Mouse (Mus musculus): ENCODE measurements around the gene Cacna2d2. TPM values are rescaled to one million over a fixed set of nuclear protein-coding genes. Genes with fewer than 3 reads are reported as not detected.
"Not testable (repeated sequence)": the region's sequence is repeated elsewhere in the genome, so short reads cannot be mapped to it uniquely, and the experiment has no call there.

Gene Cacna2d2
- polyA plus RNA-seq, 1 experiment from 2014 or later = 0.35 TPM

- H3K36me3 ChIP-seq (ENCODE audit: control insufficient read depth, insufficient read depth, low read length) = peaks cover 42% of the 10 kb centered on the region
- peak overlapping the region; percentile 71 for H3K9ac ChIP-seq (ENCODE audit: low read length)
- WGBS = 0% methylated on average over 23 of the region's 23 CpGs
- peak; percentile 29 for ATAC-seq (replicated peaks; ENCODE audit: low FRiP score, low TSS enrichment, low read depth)
- peak overlapping the region; percentile 70 for H3K4me3 ChIP-seq (ENCODE audit: low read depth, low read length)
- peak overlapping the region; percentile 80 for H3K27ac ChIP-seq (ENCODE audit: low read depth)
- DNase-seq (ENCODE audit: low spot score) = no peak
- no peaks in the 10 kb centered on the region for H3K9me3 ChIP-seq (ENCODE audit: control insufficient read depth, low read length)
- H3K4me1 ChIP-seq (replicated peaks; ENCODE audit: control insufficient read depth, insufficient read depth, low read length) = peaks cover 29% of the 10 kb centered on the region
- H3K4me2 ChIP-seq (ENCODE audit: low read length) = peak overlapping the region; percentile 95
- no peaks in the 10 kb centered on the region for H3K27me3 ChIP-seq (replicated peaks; ENCODE audit: control insufficient read depth, insufficient read depth, low read length)
Observed at GRCm38 (mm10) chr9:107569270-107569669, 169.9 kb downstream of the Cacna2d2 start.

DNA sequence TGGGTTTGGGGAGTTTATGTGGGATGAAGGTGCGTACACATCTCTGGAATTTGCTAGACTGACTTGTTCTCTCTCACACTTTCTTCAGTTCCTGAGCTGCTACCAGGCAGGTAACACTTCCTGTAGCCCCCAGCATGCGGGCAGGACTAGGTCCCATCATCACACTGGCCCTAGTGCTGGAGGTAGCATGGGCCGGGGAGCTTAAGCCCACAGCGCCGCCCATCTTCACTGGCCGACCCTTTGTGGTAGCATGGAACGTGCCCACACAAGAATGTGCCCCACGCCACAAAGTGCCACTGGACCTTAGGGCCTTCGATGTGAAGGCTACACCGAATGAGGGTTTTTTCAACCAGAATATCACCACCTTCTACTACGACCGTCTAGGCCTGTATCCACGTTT, 170.6 kb downstream of the Cacna2d2 start:
- DNase-seq (ENCODE audit: low spot score) = no peak
- WGBS = 42% methylated on average over 13 of the region's 13 CpGs
- H3K27me3 ChIP-seq (replicated peaks; ENCODE audit: control insufficient read depth, insufficient read depth, low read length) = no peaks in the 10 kb centered on the region
- H3K4me3 ChIP-seq (ENCODE audit: low read depth, low read length) = peak overlapping the region; percentile 70
- H3K4me1 ChIP-seq (replicated peaks; ENCODE audit: control insufficient read depth, insufficient read depth, low read length) = peaks cover 29% of the 10 kb centered on the region
- peak overlapping the region; percentile 80; the same call in 1 of the 2 replicates for H3K27ac ChIP-seq (ENCODE audit: low read depth)
- ATAC-seq (replicated peaks; ENCODE audit: low FRiP score, low TSS enrichment, low read depth) = no peak
- peak overlapping the region; percentile 95 for H3K4me2 ChIP-seq (ENCODE audit: low read length)
- H3K9me3 ChIP-seq (ENCODE audit: control insufficient read depth, low read length) = no peaks in the 10 kb centered on the region
- peaks cover 39% of the 10 kb centered on the region for H3K36me3 ChIP-seq (ENCODE audit: control insufficient read depth, insufficient read depth, low read length)
- peak overlapping the region; percentile 71 for H3K9ac ChIP-seq (ENCODE audit: low read length)

GRCm38 (mm10) chr9:107570845-107571244, 171.4 kb downstream of the Cacna2d2 start:
- Histone ChIP-seq H3K9me3 (ENCODE audit: control insufficient read depth, low read length) (no peaks in the 10 kb centered on the region), H3K4me3 (ENCODE audit: low read depth, low read length) (peak overlapping the region; percentile 70; the same call in 1 of the 2 replicates), H3K9ac (ENCODE audit: low read length) (no peak overlapping the region; the same call in 1 of the 2 replicates), H3K27me3 (replicated peaks; ENCODE audit: control insufficient read depth, insufficient read depth, low read length) (no peaks in the 10 kb centered on the region), H3K27ac (ENCODE audit: low read depth) (no peak overlapping the region), H3K4me2 (ENCODE audit: low read length) (peak overlapping the region; percentile 95), H3K4me1 (replicated peaks; ENCODE audit: control insufficient read depth, insufficient read depth, low read length) (peaks cover 29% of the 10 kb centered on the region), H3K36me3 (ENCODE audit: control insufficient read depth, insufficient read depth, low read length) (peaks cover 39% of the 10 kb centered on the region)
- WGBS = 84% methylated on average over 21 of the region's 21 CpGs
- DNase-seq (ENCODE audit: low spot score) (no peak), ATAC-seq (replicated peaks; ENCODE audit: low FRiP score, low TSS enrichment, low read depth) (no peak)

- peaks cover 39% of the 10 kb centered on the region for H3K36me3 ChIP-seq (ENCODE audit: control insufficient read depth, insufficient read depth, low read length)
- no peaks in the 10 kb centered on the region for H3K9me3 ChIP-seq (ENCODE audit: control insufficient read depth, low read length)
- no peak overlapping the region for H3K4me3 ChIP-seq (ENCODE audit: low read depth, low read length)
- no peak overlapping the region for H3K27ac ChIP-seq (ENCODE audit: low read depth)
- no peak overlapping the region for H3K4me2 ChIP-seq (ENCODE audit: low read length)
- no peak for DNase-seq (ENCODE audit: low spot score)
- H3K27me3 ChIP-seq (replicated peaks; ENCODE audit: control insufficient read depth, insufficient read depth, low read length) = no peaks in the 10 kb centered on the region
- H3K4me1 ChIP-seq (replicated peaks; ENCODE audit: control insufficient read depth, insufficient read depth, low read length) = peaks cover 29% of the 10 kb centered on the region
- ATAC-seq (replicated peaks; ENCODE audit: low FRiP score, low TSS enrichment, low read depth) = no peak
- 90% methylated on average over 22 of the region's 22 CpGs for WGBS
- H3K9ac ChIP-seq (ENCODE audit: low read length) = no peak overlapping the region
Observed at GRCm38 (mm10) chr9:107571534-107572326, 172.3 kb downstream of the Cacna2d2 start.

DNA sequence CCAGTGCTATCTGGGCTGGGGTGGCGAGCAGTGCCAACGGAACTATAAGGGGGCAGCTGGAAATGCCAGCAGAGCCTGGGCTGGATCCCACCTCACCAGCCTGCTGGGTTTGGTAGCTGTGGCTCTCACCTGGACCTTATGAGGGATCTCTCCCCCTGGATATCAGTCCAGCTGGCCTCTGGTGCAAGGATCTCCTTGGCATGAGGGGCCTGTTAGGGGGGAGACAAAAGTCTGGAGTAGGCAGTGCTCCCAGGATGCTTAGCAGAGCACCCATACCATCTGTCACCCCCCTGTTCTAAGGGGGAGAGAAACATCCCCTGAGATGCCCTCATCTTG, 172.9 kb downstream of the Cacna2d2 start:
- no peaks in the 10 kb centered on the region for H3K27me3 ChIP-seq (replicated peaks; ENCODE audit: control insufficient read depth, insufficient read depth, low read length)
- ATAC-seq (replicated peaks; ENCODE audit: low FRiP score, low TSS enrichment, low read depth) (no peak), DNase-seq (ENCODE audit: low spot score) (no peak)
- H3K4me1 ChIP-seq (replicated peaks; ENCODE audit: control insufficient read depth, insufficient read depth, low read length) = peaks cover 32% of the 10 kb centered on the region
- H3K27ac ChIP-seq (ENCODE audit: low read depth) = no peak overlapping the region
- peaks cover 39% of the 10 kb centered on the region for H3K36me3 ChIP-seq (ENCODE audit: control insufficient read depth, insufficient read depth, low read length)
- H3K9me3 ChIP-seq (ENCODE audit: control insufficient read depth, low read length) = no peaks in the 10 kb centered on the region
- H3K9ac ChIP-seq (ENCODE audit: low read length) = no peak overlapping the region
- WGBS = 100% methylated on average over 2 of the region's 2 CpGs
- no peak overlapping the region for H3K4me2 ChIP-seq (ENCODE audit: low read length)
- H3K4me3 ChIP-seq (ENCODE audit: low read depth, low read length) = no peak overlapping the region

DNA sequence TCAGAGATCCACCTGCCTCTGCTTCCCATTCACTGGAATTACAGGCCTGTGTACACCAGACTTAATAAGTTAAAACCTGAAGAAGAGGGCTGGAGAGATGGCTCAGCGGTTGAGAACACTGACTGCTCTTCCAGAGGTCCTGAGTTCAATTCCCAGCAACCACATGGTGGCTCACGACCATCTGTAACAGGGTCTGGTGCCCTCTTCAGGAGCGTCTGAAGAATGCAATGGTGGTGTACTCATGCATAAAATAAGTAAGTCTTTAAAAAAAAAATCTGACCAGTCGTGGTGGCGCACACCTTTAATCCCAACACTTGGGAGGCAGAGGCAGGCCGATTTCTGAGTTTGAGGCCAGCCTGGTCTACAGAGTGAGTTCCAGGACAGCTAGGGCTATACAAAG, 174.4 kb downstream of the Cacna2d2 start:
- H3K27me3 ChIP-seq (replicated peaks; ENCODE audit: control insufficient read depth, insufficient read depth, low read length); ATAC-seq (replicated peaks; ENCODE audit: low FRiP score, low TSS enrichment, low read depth); H3K9me3 ChIP-seq (ENCODE audit: control insufficient read depth, low read length); H3K4me2 ChIP-seq (ENCODE audit: low read length); DNase-seq (ENCODE audit: low spot score); H3K4me3 ChIP-seq (ENCODE audit: low read depth, low read length); H3K27ac ChIP-seq (ENCODE audit: low read depth); H3K9ac ChIP-seq (ENCODE audit: low read length): not testable (repeated sequence)
- peaks cover 39% of the 10 kb centered on the region for H3K36me3 ChIP-seq (ENCODE audit: control insufficient read depth, insufficient read depth, low read length)
- peaks cover 25% of the 10 kb centered on the region for H3K4me1 ChIP-seq (replicated peaks; ENCODE audit: control insufficient read depth, insufficient read depth, low read length)
- WGBS = 82% methylated on average over 6 of the region's 6 CpGs

GRCm38 (mm10) chr9:107575579-107576356, 176.4 kb downstream of the Cacna2d2 start:
- peaks cover 36% of the 10 kb centered on the region for H3K36me3 ChIP-seq (ENCODE audit: control insufficient read depth, insufficient read depth, low read length)
- WGBS = 74% methylated on average over 14 of the region's 14 CpGs
- peak overlapping the region; percentile 66 for H3K27ac ChIP-seq (ENCODE audit: low read depth)
- ATAC-seq (replicated peaks; ENCODE audit: low FRiP score, low TSS enrichment, low read depth) = peak; percentile 72
- no peak overlapping the region for H3K9ac ChIP-seq (ENCODE audit: low read length)
- H3K4me3 ChIP-seq (ENCODE audit: low read depth, low read length) = no peak overlapping the region
- H3K4me2 ChIP-seq (ENCODE audit: low read length) = no peak overlapping the region
- no peaks in the 10 kb centered on the region for H3K27me3 ChIP-seq (replicated peaks; ENCODE audit: control insufficient read depth, insufficient read depth, low read length)
- no peaks in the 10 kb centered on the region for H3K9me3 ChIP-seq (ENCODE audit: control insufficient read depth, low read length)
- peaks cover 16% of the 10 kb centered on the region for H3K4me1 ChIP-seq (replicated peaks; ENCODE audit: control insufficient read depth, insufficient read depth, low read length)
- DNase-seq (ENCODE audit: low spot score) = no peak

GRCm38 (mm10) chr9:107576357-107577107, 177.1 kb downstream of the Cacna2d2 start, which contains the start of gene Hyal1:
Gene Hyal1 (plus strand): TSS chr9:107576927.
- peaks cover 8% of the 10 kb centered on the region for H3K4me1 ChIP-seq (replicated peaks; ENCODE audit: control insufficient read depth, insufficient read depth, low read length)
- 21% methylated on average over 16 of the region's 16 CpGs for WGBS

More at GRCm38 (mm10) chr9:107576357-107577107, 177.1 kb downstream of the Cacna2d2 start, which contains the start of gene Hyal1:
- Histone ChIP-seq H3K27me3 (replicated peaks; ENCODE audit: control insufficient read depth, insufficient read depth, low read length) (no peaks in the 10 kb centered on the region), H3K4me2 (ENCODE audit: low read length) (peak within 1 kb of the TSS; percentile 55), H3K9ac (ENCODE audit: low read length) (peak within 1 kb of the TSS; percentile 44), H3K36me3 (ENCODE audit: control insufficient read depth, insufficient read depth, low read length) (peaks cover 28% of the 10 kb centered on the region), H3K27ac (ENCODE audit: low read depth) (peak within 1 kb of the TSS; percentile 66), H3K4me3 (ENCODE audit: low read depth, low read length) (peak within 1 kb of the TSS; percentile 28), H3K9me3 (ENCODE audit: control insufficient read depth, low read length) (no peaks in the 10 kb centered on the region)
- DNase-seq (ENCODE audit: low spot score) = peak; percentile 86
- ATAC-seq (replicated peaks; ENCODE audit: low FRiP score, low TSS enrichment, low read depth) = peak; percentile 47
